Mouse (Mus musculus) heart, postnatal 36 days (tissue): ENCODE data around the gene Oxct1. TPM values are rescaled to one million over a fixed set of nuclear protein-coding genes. Genes with fewer than 3 reads are reported as not detected.

ENCODE experiments used
- DNase-seq, 2 experiments: peaks; one replicate each; pipeline ENCODE4 v3.0.0; 2021 to 2022
- intact Hi-C: fragments of 180-260 bp; cut with DNase I; formaldehyde crosslinking; loops from one replicate; pipeline ENCODE4 v1.15.1; 2025
- total RNA-seq, 2 experiments: library from RNA; stranded (reverse); gene quantifications; 2 replicates each; pipeline ENCODE4 v1.2.3; 2021

The Oxct1 gene
- total RNA-seq, 2 experiments from 2014 or later: 1,296 to 1,437 TPM

- no peak for DNase-seq
- intact Hi-C loops: no loop called here
These were observed 66.4 kb downstream of the Oxct1 start for GRCm38 (mm10) chr15:4092586-4092985.

- intact Hi-C loops: no loop called here
- no peak for DNase-seq
These were observed 74.2 kb downstream of the Oxct1 start for GRCm38 (mm10) chr15:4100341-4100921.

GRCm38 (mm10) chr15:4101025-4101424 lies 74.8 kb downstream of the Oxct1 start:
- intact Hi-C loops: no loop called here
- DNase-seq: no peak

GRCm38 (mm10) chr15:4104319-4104718 lies 78.1 kb downstream of the Oxct1 start:
- intact Hi-C loops: no loop called here
- DNase-seq: no peak

GRCm38 (mm10) chr15:4105498-4105897 lies 79.3 kb downstream of the Oxct1 start:
- no peak for DNase-seq
- intact Hi-C loops: no loop called here

- intact Hi-C loops: no loop called here
- DNase-seq: no peak
These were observed 93.8 kb downstream of the Oxct1 start for GRCm38 (mm10) chr15:4119962-4120361.

- intact Hi-C loops: no loop called here
- no peak for DNase-seq
These were observed 98.5 kb downstream of the Oxct1 start for GRCm38 (mm10) chr15:4124648-4125047.

GRCm38 (mm10) chr15:4138524-4138923 lies 112.3 kb downstream of the Oxct1 start:
- intact Hi-C loops: no loop called here
- DNase-seq: no peak

GRCm38 (mm10) chr15:4139516-4139915 lies 113.3 kb downstream of the Oxct1 start:
- no peak for DNase-seq
- intact Hi-C loops: no loop called here

- intact Hi-C loops: no loop called here
These were observed 119.2 kb downstream of the Oxct1 start for GRCm38 (mm10) chr15:4145352-4145751.

GRCm38 (mm10) chr15:4147700-4148099 lies 121.5 kb downstream of the Oxct1 start:
- DNase-seq: no peak
- intact Hi-C loops: no loop called here

More at GRCm38 (mm10) chr15:4145352-4145751, 119.2 kb downstream of the Oxct1 start:
- no peak for DNase-seq

- intact Hi-C loops: no loop called here
- no peak for DNase-seq
These were observed 122.6 kb downstream of the Oxct1 start for GRCm38 (mm10) chr15:4148649-4149389.

- intact Hi-C loops: no loop called here
- DNase-seq: no peak
These were observed 128.5 kb downstream of the Oxct1 start for GRCm38 (mm10) chr15:4154646-4155045.

- intact Hi-C loops: no loop called here
- no peak for DNase-seq
These were observed 141.8 kb downstream of the Oxct1 start for GRCm38 (mm10) chr15:4167946-4168345.

GRCm38 (mm10) chr15:4171600-4171999 lies 145.4 kb downstream of the Oxct1 start:
- intact Hi-C loops: no loop called here

GRCm38 (mm10) chr15:4197913-4198312 lies 171.7 kb downstream of the Oxct1 start:
- DNase-seq: no peak
- intact Hi-C loops: no loop called here

More at GRCm38 (mm10) chr15:4171600-4171999, 145.4 kb downstream of the Oxct1 start:
- DNase-seq: no peak

Other genes starting within 250 kb of the Oxct1 start
- gene Fbxo4, start 46.8 kb upstream of the Oxct1 start, total RNA-seq: 1 to 10 TPM; 7.3 to 7.8 TPM
- gene AW549877, start 30.6 kb upstream of the Oxct1 start, total RNA-seq: 10 to 100 TPM; 23.7 to 24.5 TPM